Mouse (Mus musculus) thymus, postnatal 14 days (tissue): ENCODE data around the gene Cryl1.

Experiments used
- DNase-seq: peaks from one replicate; pipeline ENCODE4 v3.0.0; 2021

Cryl1 gene

DNA sequence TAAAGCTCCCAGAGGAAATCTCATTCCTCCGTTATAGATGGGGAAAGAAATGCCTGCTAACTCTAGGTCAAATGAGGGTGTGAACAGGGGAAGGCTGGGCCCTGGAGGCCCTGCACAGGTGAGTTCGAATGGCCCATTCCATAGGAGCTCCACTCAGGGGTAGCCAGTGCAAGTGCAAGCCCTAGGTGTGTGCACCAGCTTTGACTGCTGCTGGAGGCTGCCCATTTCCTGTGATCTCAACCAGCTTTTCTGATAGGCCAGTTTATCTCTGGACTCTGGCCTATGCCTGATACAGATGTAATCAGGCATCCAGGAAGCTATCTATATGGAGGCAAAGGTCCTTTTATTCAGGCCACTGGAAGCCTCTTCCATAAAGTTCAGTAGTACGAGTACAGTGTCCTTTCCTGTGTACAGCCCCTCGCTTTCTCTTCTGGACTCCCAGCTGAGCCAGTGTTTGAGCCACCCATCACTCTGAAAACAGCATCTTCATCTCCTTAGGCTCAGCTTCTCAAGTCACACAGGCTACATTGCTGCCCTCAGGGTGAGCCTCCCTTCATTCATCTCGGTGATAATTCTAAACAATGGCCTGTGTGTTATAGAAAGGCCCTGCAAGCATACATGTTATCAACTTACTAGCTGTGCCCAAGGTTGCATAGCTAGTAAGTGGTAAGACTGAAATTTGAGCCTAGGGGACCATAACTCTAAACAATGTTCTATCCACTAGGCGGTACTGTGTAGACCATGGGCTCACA lies 167.9 kb downstream of the Cryl1 start:
- DNase-seq: no peak
